In genomic region chr11:114404401-114404800, GRCm38 (mm10) we compare ENCODE assay signal across 22 mouse cellular contexts.
DNase-seq lines count a peak whose midpoint lies in the region; ATAC-seq and TF ChIP-seq lines count a peak whose summit lies in the region.
"Had no signal": no experiment of that assay in that cellular context is flagged by ENCODE, and none has a peak within 500 bp of the region (broad histone marks: within the 10 kb centered on the region; RNA-seq: fewer than 3 reads in every experiment).

No protein-coding gene starts in this region.

- no peak overlapping the region for H3K4me3 ChIP-seq in kidney, postnatal 0 days (replicated peaks; ENCODE audit: low read depth, low read length)
- no peak overlapping the region for H3K4me3 ChIP-seq in embryonic facial prominence, embryonic 10.5 days
- H3K4me3 ChIP-seq: embryonic facial prominence, embryonic 12.5 days; heart, adult 2 months; heart, embryonic 15.5 days had no signal

- H3K9ac ChIP-seq in kidney, postnatal 0 days (ENCODE audit: low read depth, low read length) = no peak overlapping the region
- H3K9ac ChIP-seq: embryonic facial prominence, embryonic 12.5 days; heart, embryonic 15.5 days; hindbrain, embryonic 14.5 days; liver, postnatal 0 days had no signal

- no peaks in the 10 kb centered on the region for H3K4me1 ChIP-seq in kidney, postnatal 0 days (replicated peaks; ENCODE audit: insufficient read depth, low read length)
- H3K4me1 ChIP-seq in embryonic facial prominence, embryonic 10.5 days = peaks cover 22% of the 10 kb centered on the region
- H3K4me1 ChIP-seq: embryonic facial prominence, embryonic 12.5 days had no signal

- H3K36me3 ChIP-seq in kidney, postnatal 0 days (ENCODE audit: insufficient read depth, low read length) = no peaks in the 10 kb centered on the region
- no peaks in the 10 kb centered on the region for H3K36me3 ChIP-seq in embryonic facial prominence, embryonic 10.5 days (replicated peaks)
- H3K36me3 ChIP-seq: embryonic facial prominence, embryonic 12.5 days; heart, embryonic 15.5 days had no signal

- peak; percentile 22 for DNase-seq in kidney, postnatal 0 days (ENCODE audit: low spot score)
- DNase-seq in kidney, postnatal 4 days = no peak
- DNase-seq in cerebellum, adult 11 months = peak; percentile 69
- peak; percentile 70 to 79 for DNase-seq in cerebellum, postnatal 10 days
- DNase-seq in embryonic facial prominence, embryonic 10.5 days (ENCODE audit: low spot score) = peak; percentile 39
- no peak for DNase-seq in lung, postnatal 14 days
- no peak for DNase-seq in right cerebral cortex, adult 18-20 months
- DNase-seq in adrenal gland, adult 8-10 months = no peak
- DNase-seq: adrenal gland, postnatal 14 days; B cell, adult 2 months; gastrocnemius, postnatal 10 days; heart, adult 2 months; kidney, adult 11 months; kidney, postnatal 25 days; layer of hippocampus, adult 9-11 months; liver; liver, postnatal 0 days; thymus, postnatal 25 days had no signal

- WGBS in kidney, postnatal 0 days = 23% methylated on average over 4 of the region's 4 CpGs
- 41% methylated on average over 4 of the region's 4 CpGs for WGBS in embryonic facial prominence, embryonic 10.5 days

- ATAC-seq in kidney, postnatal 0 days (replicated peaks; ENCODE audit: low FRiP score, low read depth) = no peak
- ATAC-seq: liver, postnatal 0 days had no signal

- no peak for TF ChIP-seq CTCF in kidney, postnatal 0 days (IDR thresholded peaks at IDR 0.05; ENCODE audit: low read depth)

- no peaks in the 10 kb centered on the region for H3K27me3 ChIP-seq in kidney, postnatal 0 days (ENCODE audit: insufficient read depth, low read length)
- H3K27me3 ChIP-seq in embryonic facial prominence, embryonic 10.5 days (replicated peaks; ENCODE audit: low read depth, poor library complexity, severe bottlenecking) = no peaks in the 10 kb centered on the region
- H3K27me3 ChIP-seq: embryonic facial prominence, embryonic 12.5 days; heart, embryonic 15.5 days had no signal

- H3K27ac ChIP-seq in kidney, postnatal 0 days = no peak overlapping the region
- no peak overlapping the region for H3K27ac ChIP-seq in embryonic facial prominence, embryonic 10.5 days (replicated peaks)
- H3K27ac ChIP-seq: embryonic facial prominence, embryonic 12.5 days; heart, adult 2 months; heart, embryonic 15.5 days; hindbrain, embryonic 14.5 days had no signal

- H3K4me2 ChIP-seq in kidney, postnatal 0 days (ENCODE audit: low read length) = no peak overlapping the region
- H3K4me2 ChIP-seq: embryonic facial prominence, embryonic 12.5 days; heart, embryonic 15.5 days; hindbrain, embryonic 14.5 days; midbrain, embryonic 11.5 days had no signal

- no peaks in the 10 kb centered on the region for H3K9me3 ChIP-seq in kidney, postnatal 0 days (replicated peaks; ENCODE audit: low read length)
- 0 out of 2 replicates have a peak, but pooled peaks cover 2% of the 10 kb centered on the region for H3K9me3 ChIP-seq in embryonic facial prominence, embryonic 10.5 days
- H3K9me3 ChIP-seq: embryonic facial prominence, embryonic 12.5 days; heart, embryonic 15.5 days had no signal

Comparison
In these comparisons a context has a peak if more than half of its experiments do, and no peak if none do; other contexts are left out.
1. DNase-seq: peak in kidney, postnatal 0 days (single experiment), cerebellum, adult 11 months (single experiment), cerebellum, postnatal 10 days (2 of 2) and embryonic facial prominence, embryonic 10.5 days (single experiment); none in kidney, postnatal 4 days (0 of 2), lung, postnatal 14 days (single experiment), right cerebral cortex, adult 18-20 months (single experiment) and adrenal gland, adult 8-10 months (single experiment).